Mouse (Mus musculus) hematopoietic stem cell, adult 5-6 weeks (primary cell): ENCODE measurements around the gene Tcte1. TPM values are rescaled to one million over a fixed set of nuclear protein-coding genes. Genes with fewer than 3 reads are reported as not detected.

Experiments used
- ATAC-seq, 2 experiments: fragments of 125-278 bp in 1 of 2; replicated peaks in 1 of 2; 2 replicates each; pipeline ENCODE4 v1.8.0; 2016 to 2017; ENCODE audit warnings: inconsistent platforms in 2 of 2, mild to moderate bottlenecking in 2 of 2, moderate number of reproducible peaks in 2 of 2, low read depth in 1 of 2, moderate TSS enrichment in 1 of 2; ENCODE audit not compliant: low FRiP score in 2 of 2, poor library complexity in 2 of 2, severe bottlenecking in 2 of 2, insufficient read depth in 1 of 2, low TSS enrichment in 1 of 2
- total RNA-seq: library from RNA; stranded (forward); fragments of 172-1452, 232-1000 nt; gene quantifications from 2 replicates; pipeline ENCODE4 v1.2.3, GENCODE M21; 2017

The Tcte1 gene
- total RNA-seq, 1 experiment from 2014 or later: not detected

- ATAC-seq: no peak
Observed at GRCm38 (mm10) chr17:45505941-45506465, 17.2 kb upstream of the Tcte1 start.

- peak; percentile 60 to 83 for ATAC-seq
Observed at GRCm38 (mm10) chr17:45506700-45507189, 16.5 kb upstream of the Tcte1 start, which contains the start of gene Aars2. Aars2 (plus strand) TSS chr17:45506841.

- ATAC-seq: no peak
Observed at GRCm38 (mm10) chr17:45510871-45511270, 12.4 kb upstream of the Tcte1 start.

- ATAC-seq: no peak
Observed at GRCm38 (mm10) chr17:45511757-45512156, 11.5 kb upstream of the Tcte1 start.

- no peak for ATAC-seq
Observed at GRCm38 (mm10) chr17:45515204-45515726, 8.0 kb upstream of the Tcte1 start.

GRCm38 (mm10) chr17:45515806-45516205 lies 7.4 kb upstream of the Tcte1 start:
- no peak for ATAC-seq

GRCm38 (mm10) chr17:45516488-45516887 lies 6.7 kb upstream of the Tcte1 start:
- peak; percentile 56 to 61; a peak in 3 of 4 replicates for ATAC-seq

- ATAC-seq: no peak
Observed at GRCm38 (mm10) chr17:45517135-45517534, 6.1 kb upstream of the Tcte1 start.

GRCm38 (mm10) chr17:45517549-45518215 lies 5.6 kb upstream of the Tcte1 start:
- peak; percentile 17 to 46; a peak in 1 of 4 replicates for ATAC-seq

GRCm38 (mm10) chr17:45518766-45519475 lies 4.3 kb upstream of the Tcte1 start:
- ATAC-seq: no peak

- ATAC-seq: no peak
Observed at GRCm38 (mm10) chr17:45520136-45520535, 3.1 kb upstream of the Tcte1 start.

GRCm38 (mm10) chr17:45524961-45525360 lies 1.7 kb downstream of the Tcte1 start:
- ATAC-seq: no peak

GRCm38 (mm10) chr17:45526571-45526970 lies 3.3 kb downstream of the Tcte1 start:
- no peak for ATAC-seq

- 0 out of 4 replicates have a peak, but pooled peaks of 1 of the 2 experiments have one; percentile 20 for ATAC-seq
Observed at GRCm38 (mm10) chr17:45530346-45530782, 7.1 kb downstream of the Tcte1 start.

- ATAC-seq: no peak
Observed at GRCm38 (mm10) chr17:45532896-45533295, 9.7 kb downstream of the Tcte1 start.

- no peak for ATAC-seq
Observed at GRCm38 (mm10) chr17:45536264-45536663, 13.0 kb downstream of the Tcte1 start.

GRCm38 (mm10) chr17:45538394-45538793 lies 15.2 kb downstream of the Tcte1 start:
- no peak for ATAC-seq

GRCm38 (mm10) chr17:45539664-45540063 lies 16.4 kb downstream of the Tcte1 start:
- ATAC-seq: no peak
